ENCODE assay signal across 8 mouse cellular contexts in genomic region chr11:97936758-97937157, GRCm38 (mm10). TPM values are rescaled to one million over a fixed set of nuclear protein-coding genes. Genes with fewer than 3 reads are reported as not detected.
DNase-seq lines count a peak whose midpoint lies in the region; ATAC-seq and TF ChIP-seq lines count a peak whose summit lies in the region.

No protein-coding gene starts in this region.

- no peak for ATAC-seq in forebrain, embryonic 11.5 days (replicated peaks; ENCODE audit: low FRiP score)
- no peak for ATAC-seq in forebrain, embryonic 15.5 days (replicated peaks)
- no peak for ATAC-seq in midbrain, embryonic 14.5 days (ENCODE audit: low FRiP score, low TSS enrichment)
- no peak for ATAC-seq in midbrain, embryonic 16.5 days
- ATAC-seq in lung, postnatal 0 days = no peak

- no peaks in the 10 kb centered on the region for H3K27me3 ChIP-seq in forebrain, embryonic 11.5 days (ENCODE audit: control insufficient read depth, insufficient read depth, low read length)
- H3K27me3 ChIP-seq in forebrain, embryonic 15.5 days = no peaks in the 10 kb centered on the region
- H3K27me3 ChIP-seq in midbrain, embryonic 14.5 days (ENCODE audit: control insufficient read depth, insufficient read depth, low read length) = no peaks in the 10 kb centered on the region
- no peaks in the 10 kb centered on the region for H3K27me3 ChIP-seq in midbrain, embryonic 16.5 days (ENCODE audit: control insufficient read depth, insufficient read depth, low read depth, low read length)
- no peaks in the 10 kb centered on the region for H3K27me3 ChIP-seq in lung, postnatal 0 days (replicated peaks; ENCODE audit: insufficient read depth, low read length)

- peak; percentile 78 for DNase-seq in forebrain, embryonic 11.5 days (ENCODE audit: low spot score)
- DNase-seq in midbrain, embryonic 14.5 days = peak; percentile 72
- DNase-seq in adrenal gland, postnatal 25 days = peak; percentile 64
- DNase-seq in gastrocnemius, postnatal 36 days = peak; percentile 33 to 53
- DNase-seq in lung, postnatal 0 days (ENCODE audit: low spot score) = peak; percentile 46
- peak; percentile 53 to 65 for DNase-seq in spleen, postnatal 36 days (ENCODE audit: low spot score in 2 of 2)

- no peak overlapping the region for H3K9ac ChIP-seq in forebrain, embryonic 11.5 days (ENCODE audit: low read length)
- no peak overlapping the region for H3K9ac ChIP-seq in forebrain, embryonic 15.5 days (replicated peaks)
- no peak overlapping the region for H3K9ac ChIP-seq in midbrain, embryonic 14.5 days (replicated peaks; ENCODE audit: low read length)
- H3K9ac ChIP-seq in midbrain, embryonic 16.5 days (ENCODE audit: low read depth, low read length) = no peak overlapping the region
- H3K9ac ChIP-seq in lung, postnatal 0 days (replicated peaks; ENCODE audit: low read depth) = no peak overlapping the region

- H3K4me3 ChIP-seq in forebrain, embryonic 11.5 days (ENCODE audit: low read depth, low read length) = no peak overlapping the region
- H3K4me3 ChIP-seq in forebrain, embryonic 15.5 days = no peak overlapping the region
- no peak overlapping the region for H3K4me3 ChIP-seq in midbrain, embryonic 14.5 days (replicated peaks; ENCODE audit: low read depth, low read length)
- H3K4me3 ChIP-seq in midbrain, embryonic 16.5 days (ENCODE audit: low read depth, low read length) = no peak overlapping the region
- H3K4me3 ChIP-seq in lung, postnatal 0 days (ENCODE audit: low read depth, low read length) = no peak overlapping the region

- no peak overlapping the region for H3K4me2 ChIP-seq in forebrain, embryonic 11.5 days (ENCODE audit: low read depth, low read length, severe bottlenecking)
- H3K4me2 ChIP-seq in forebrain, embryonic 15.5 days (replicated peaks) = no peak overlapping the region
- no peak overlapping the region for H3K4me2 ChIP-seq in midbrain, embryonic 14.5 days (ENCODE audit: low read length)
- H3K4me2 ChIP-seq in midbrain, embryonic 16.5 days (ENCODE audit: low read length) = no peak overlapping the region
- H3K4me2 ChIP-seq in lung, postnatal 0 days (replicated peaks; ENCODE audit: low read depth, low read length) = no peak overlapping the region

- WGBS in forebrain, embryonic 11.5 days = 34% methylated on average over 3 of the region's 3 CpGs
- 23% methylated on average over 3 of the region's 3 CpGs for WGBS in forebrain, embryonic 15.5 days
- 32% methylated on average over 3 of the region's 3 CpGs for WGBS in midbrain, embryonic 14.5 days
- 35% methylated on average over 3 of the region's 3 CpGs for WGBS in midbrain, embryonic 16.5 days
- 39% methylated on average over 3 of the region's 3 CpGs for WGBS in lung, postnatal 0 days

- H3K9me3 ChIP-seq in forebrain, embryonic 11.5 days (ENCODE audit: control insufficient read depth, low read length) = no peaks in the 10 kb centered on the region
- H3K9me3 ChIP-seq in forebrain, embryonic 15.5 days = no peaks in the 10 kb centered on the region
- no peaks in the 10 kb centered on the region for H3K9me3 ChIP-seq in midbrain, embryonic 14.5 days (ENCODE audit: control insufficient read depth, low read length)
- no peaks in the 10 kb centered on the region for H3K9me3 ChIP-seq in midbrain, embryonic 16.5 days (replicated peaks; ENCODE audit: control insufficient read depth, low read length, poor library complexity, severe bottlenecking)
- H3K9me3 ChIP-seq in lung, postnatal 0 days (ENCODE audit: low read length) = no peaks in the 10 kb centered on the region

- H3K4me1 ChIP-seq in forebrain, embryonic 11.5 days (replicated peaks; ENCODE audit: control insufficient read depth, insufficient read depth, low read length) = no peaks in the 10 kb centered on the region
- H3K4me1 ChIP-seq in forebrain, embryonic 15.5 days = no peaks in the 10 kb centered on the region
- H3K4me1 ChIP-seq in midbrain, embryonic 14.5 days (ENCODE audit: control insufficient read depth, insufficient read depth, low read length) = no peaks in the 10 kb centered on the region
- H3K4me1 ChIP-seq in midbrain, embryonic 16.5 days (ENCODE audit: control insufficient read depth, insufficient read depth, low read length) = no peaks in the 10 kb centered on the region
- no peaks in the 10 kb centered on the region for H3K4me1 ChIP-seq in lung, postnatal 0 days (ENCODE audit: insufficient read depth, low read depth, low read length)

- no peak for TF ChIP-seq EP300 in lung, postnatal 0 days (IDR thresholded peaks at IDR 0.05)

- no peak overlapping the region for H3K27ac ChIP-seq in forebrain, embryonic 11.5 days (ENCODE audit: low read depth, low read length)
- no peak overlapping the region for H3K27ac ChIP-seq in forebrain, embryonic 15.5 days (replicated peaks)
- H3K27ac ChIP-seq in midbrain, embryonic 14.5 days (replicated peaks; ENCODE audit: low read depth, low read length) = no peak overlapping the region
- H3K27ac ChIP-seq in midbrain, embryonic 16.5 days (ENCODE audit: low read length) = no peak overlapping the region
- no peak overlapping the region for H3K27ac ChIP-seq in lung, postnatal 0 days (ENCODE audit: low read length)

- intact Hi-C loops in gastrocnemius, postnatal 36 days (cut with DNase I) = loop anchor here (2.0 kb wide), 1 partner anchor 50 kb away; the partner anchor contains the start of gene Plxdc1

- TF ChIP-seq CTCF in lung, postnatal 0 days (IDR thresholded peaks at IDR 0.05) = peak; percentile 80

- no peaks in the 10 kb centered on the region for H3K36me3 ChIP-seq in forebrain, embryonic 11.5 days (ENCODE audit: control insufficient read depth, insufficient read depth, low read length)
- H3K36me3 ChIP-seq in forebrain, embryonic 15.5 days = no peaks in the 10 kb centered on the region
- no peaks in the 10 kb centered on the region for H3K36me3 ChIP-seq in midbrain, embryonic 14.5 days (ENCODE audit: control insufficient read depth, insufficient read depth, low read length)
- H3K36me3 ChIP-seq in midbrain, embryonic 16.5 days (ENCODE audit: control insufficient read depth, insufficient read depth, low read length) = no peaks in the 10 kb centered on the region
- H3K36me3 ChIP-seq in lung, postnatal 0 days (ENCODE audit: insufficient read depth, low read length) = no peaks in the 10 kb centered on the region

RNA-seq across cellular contexts. Expression of gene Plxdc1, which starts 49.5 kb away (rescaled TPM):
- polyA plus RNA-seq in forebrain, embryonic 11.5 days (2014; fragmentation: Nextera tagmentation; extraction: Ambion mirVana) = 0.20 TPM in 1 of 2 replicates, not detected in the other
- polyA plus RNA-seq in forebrain, embryonic 15.5 days (2015; fragmentation: Nextera tagmentation; extraction: Ambion mirVana) = 0.65 and 0.89 TPM in 2 replicates
- 0.96 and 1.2 TPM in 2 replicates for polyA plus RNA-seq in midbrain, embryonic 14.5 days (2014; fragmentation: Nextera tagmentation; extraction: Ambion mirVana)
- polyA plus RNA-seq in midbrain, embryonic 16.5 days (2015; fragmentation: Nextera tagmentation; extraction: Ambion mirVana) = 2.7 and 3.1 TPM in 2 replicates
- total RNA-seq in adrenal gland, postnatal 25 days (2021) = 13.4 and 20.9 TPM in 2 replicates
- total RNA-seq in gastrocnemius, postnatal 36 days (2021) = 1 to 10 TPM; 2.8 to 3.7 TPM
- 1.7 TPM in 2 replicates for polyA plus RNA-seq in lung, postnatal 0 days (2015; fragmentation: Nextera tagmentation; extraction: Ambion mirVana)

RNA-seq across cellular contexts. Expression of gene Fbxo47, which starts 52.8 kb away (rescaled TPM):
- polyA plus RNA-seq in forebrain, embryonic 11.5 days (2014; fragmentation: Nextera tagmentation; extraction: Ambion mirVana) = 0.40 and 0.83 TPM in 2 replicates
- 0.67 and 1.0 TPM in 2 replicates for polyA plus RNA-seq in forebrain, embryonic 15.5 days (2015; fragmentation: Nextera tagmentation; extraction: Ambion mirVana)
- polyA plus RNA-seq in midbrain, embryonic 14.5 days (2014; fragmentation: Nextera tagmentation; extraction: Ambion mirVana) = 0.62 and 0.67 TPM in 2 replicates
- polyA plus RNA-seq in midbrain, embryonic 16.5 days (2015; fragmentation: Nextera tagmentation; extraction: Ambion mirVana) = 0.56 and 0.78 TPM in 2 replicates
- 1.2 TPM in 1 of 2 replicates, not detected in the other for total RNA-seq in adrenal gland, postnatal 25 days (2021)
- not detected for total RNA-seq in gastrocnemius, postnatal 36 days (2021)
- 0.08 and 0.29 TPM in 2 replicates for polyA plus RNA-seq in lung, postnatal 0 days (2015; fragmentation: Nextera tagmentation; extraction: Ambion mirVana)

RNA-seq across cellular contexts. Expression of gene Arl5c, which starts 59.2 kb away (rescaled TPM):
- polyA plus RNA-seq in forebrain, embryonic 11.5 days (2014; fragmentation: Nextera tagmentation; extraction: Ambion mirVana) = 10.4 and 12.3 TPM in 2 replicates
- polyA plus RNA-seq in forebrain, embryonic 15.5 days (2015; fragmentation: Nextera tagmentation; extraction: Ambion mirVana) = 6.9 and 7.0 TPM in 2 replicates
- 7.1 and 12.1 TPM in 2 replicates for polyA plus RNA-seq in midbrain, embryonic 14.5 days (2014; fragmentation: Nextera tagmentation; extraction: Ambion mirVana)
- 6.3 and 8.4 TPM in 2 replicates for polyA plus RNA-seq in midbrain, embryonic 16.5 days (2015; fragmentation: Nextera tagmentation; extraction: Ambion mirVana)
- total RNA-seq in adrenal gland, postnatal 25 days (2021) = 0.79 TPM in 1 of 2 replicates, not detected in the other
- total RNA-seq in gastrocnemius, postnatal 36 days (2021) = under 1 TPM; 0.32 to 0.79 TPM
- polyA plus RNA-seq in lung, postnatal 0 days (2015; fragmentation: Nextera tagmentation; extraction: Ambion mirVana) = 4.6 and 6.5 TPM in 2 replicates
